Mouse (Mus musculus) intestine, embryonic 14.5 days (tissue): ENCODE measurements around the gene Rasal1. TPM values are rescaled to one million over a fixed set of nuclear protein-coding genes. Genes with fewer than 3 reads are reported as not detected.

Experiments used
- ATAC-seq: fragments of 200-750 bp; cut with Nextera tagmentation; replicated peaks from 2 replicates; pipeline ENCODE4 v1.8.0; 2017; ENCODE audit warnings: low read depth, moderate number of reproducible peaks, moderate TSS enrichment, moderate library complexity; ENCODE audit not compliant: low FRiP score, low TSS enrichment
- DNase-seq: peaks from one replicate; pipeline ENCODE4 v3.0.0-alpha.2; 2018; ENCODE audit warnings: low spot score
- H3K27ac ChIP-seq: fragments of 300-500 bp; sonication (generic); 2 replicates; pipeline ENCODE4 v1.5.1; 2014; ENCODE audit warnings: low read depth, mild to moderate bottlenecking, control low read depth
- H3K27me3 ChIP-seq: fragments of 300-500 bp; sonication (generic); replicated peaks from 2 replicates; pipeline ENCODE4 v1.6.1; 2014; ENCODE audit warnings: low read length, control low read depth; ENCODE audit not compliant: control insufficient read depth, insufficient read depth
- H3K36me3 ChIP-seq: fragments of 300-500 bp; sonication (generic); 2 replicates; pipeline ENCODE4 v1.6.1; 2014; ENCODE audit warnings: low read length, control low read depth; ENCODE audit not compliant: control insufficient read depth, insufficient read depth
- H3K4me1 ChIP-seq: fragments of 300-500 bp; sonication (generic); replicated peaks from 2 replicates; pipeline ENCODE4 v1.6.1; 2014; ENCODE audit warnings: low read length, control low read depth, mixed read lengths; ENCODE audit not compliant: control insufficient read depth, insufficient read depth
- H3K4me2 ChIP-seq: fragments of 300-500 bp; sonication (generic); 2 replicates; pipeline ENCODE4 v1.6.1; 2014; ENCODE audit warnings: low read length
- H3K4me3 ChIP-seq: fragments of 300-500 bp; sonication (generic); 2 replicates; pipeline ENCODE4 v1.5.1; 2014; ENCODE audit warnings: low read depth, low read length, control low read depth, mixed read lengths
- H3K9ac ChIP-seq: fragments of 300-500 bp; sonication (generic); 2 replicates; pipeline ENCODE4 v1.6.1; 2014; ENCODE audit warnings: mild to moderate bottlenecking, low read length
- H3K9me3 ChIP-seq: fragments of 300-500 bp; sonication (generic); 2 replicates; pipeline ENCODE4 v1.6.1; 2016; ENCODE audit warnings: low read length, control low read depth; ENCODE audit not compliant: control insufficient read depth
- WGBS: fragments of 180-500 bp; shearing (Covaris S2); extraction: QIAGEN DNeasy Blood & Tissue Kit; methylation state at CpG from one replicate; pipeline ENCODE4 v1.1.7; 2014; 5-methylcytosine and 5-hydroxymethylcytosine counted together
- polyA plus RNA-seq: library from polyadenylated mRNA; unstranded; fragments of >200 nt; fragmentation: Nextera tagmentation; extraction: Ambion mirVana; gene quantifications from 2 replicates; pipeline ENCODE4 v1.2.1, GENCODE M21; 2014

The Rasal1 gene
- polyA plus RNA-seq, 1 experiment from 2014 or later = 0.50 TPM

- H3K27ac ChIP-seq = no peak overlapping the region
- H3K27me3 ChIP-seq = no peaks in the 10 kb centered on the region; the same call in 1 of the 2 replicates
- no peak overlapping the region for H3K4me2 ChIP-seq
- WGBS = 92% methylated on average over 15 of the region's 15 CpGs
- H3K4me1 ChIP-seq = no peaks in the 10 kb centered on the region
- DNase-seq (no peak), ATAC-seq (no peak)
- H3K36me3 ChIP-seq = peaks cover 51% of the 10 kb centered on the region
- 0 out of 2 replicates have a peak, but pooled peaks cover 5% of the 10 kb centered on the region for H3K9me3 ChIP-seq
- no peak overlapping the region for H3K9ac ChIP-seq
- H3K4me3 ChIP-seq = no peak overlapping the region
These were observed 20.9 kb upstream of the Rasal1 start for GRCm38 (mm10) chr5:120627515-120628300.

- H3K9me3 ChIP-seq = 0 out of 2 replicates have a peak, but pooled peaks cover 5% of the 10 kb centered on the region
- no peak overlapping the region for H3K4me2 ChIP-seq
- no peaks in the 10 kb centered on the region; the same call in 1 of the 2 replicates for H3K27me3 ChIP-seq
- H3K4me1 ChIP-seq = no peaks in the 10 kb centered on the region
- no peak overlapping the region for H3K9ac ChIP-seq
- DNase-seq = no peak
- peaks cover 42% of the 10 kb centered on the region for H3K36me3 ChIP-seq
- WGBS = 61% methylated on average over 7 of the region's 7 CpGs
- ATAC-seq = no peak
- no peak overlapping the region for H3K27ac ChIP-seq
- no peak overlapping the region for H3K4me3 ChIP-seq
These were observed 20.0 kb upstream of the Rasal1 start for GRCm38 (mm10) chr5:120628624-120629023.

- H3K27ac ChIP-seq = no peak overlapping the region
- peak overlapping the region; percentile 30 for H3K4me2 ChIP-seq
- no peak overlapping the region for H3K9ac ChIP-seq
- 6% methylated on average over 29 of the region's 29 CpGs for WGBS
- ATAC-seq (no peak), DNase-seq (no peak)
- peaks cover 17% of the 10 kb centered on the region for H3K36me3 ChIP-seq
- no peaks in the 10 kb centered on the region; the same call in 1 of the 2 replicates for H3K27me3 ChIP-seq
- 0 out of 2 replicates have a peak, but pooled peaks cover 5% of the 10 kb centered on the region for H3K9me3 ChIP-seq
- no peak overlapping the region for H3K4me3 ChIP-seq
- H3K4me1 ChIP-seq = no peaks in the 10 kb centered on the region
These were observed 17.5 kb upstream of the Rasal1 start for GRCm38 (mm10) chr5:120631128-120631527.

- Histone ChIP-seq H3K9ac (no peak overlapping the region), H3K4me3 (no peak overlapping the region), H3K4me1 (no peaks in the 10 kb centered on the region), H3K36me3 (peaks cover 11% of the 10 kb centered on the region), H3K27ac (no peak overlapping the region), H3K4me2 (no peak overlapping the region), H3K9me3 (0 out of 2 replicates have a peak, but pooled peaks cover 5% of the 10 kb centered on the region), H3K27me3 (no peaks in the 10 kb centered on the region; the same call in 1 of the 2 replicates)
- WGBS = 84% methylated on average over 5 of the region's 5 CpGs
- DNase-seq (no peak), ATAC-seq (no peak)
These were observed 16.7 kb upstream of the Rasal1 start for GRCm38 (mm10) chr5:120631892-120632291.

GRCm38 (mm10) chr5:120634131-120634530, 14.5 kb upstream of the Rasal1 start, which contains the start of gene Cfap73:
Gene Cfap73, minus strand, starts transcription at chr5:120634235.
- no peak within 1 kb of the TSS for H3K9ac ChIP-seq
- no peaks in the 10 kb centered on the region for H3K36me3 ChIP-seq
- ATAC-seq (no peak), DNase-seq (no peak)
- H3K4me3 ChIP-seq = no peak within 1 kb of the TSS
- no peak within 1 kb of the TSS for H3K4me2 ChIP-seq
- H3K27me3 ChIP-seq = no peaks in the 10 kb centered on the region; the same call in 1 of the 2 replicates
- H3K9me3 ChIP-seq = 0 out of 2 replicates have a peak, but pooled peaks cover 5% of the 10 kb centered on the region
- 46% methylated on average over 9 of the region's 9 CpGs for WGBS
- H3K27ac ChIP-seq = no peak within 1 kb of the TSS
- no peaks in the 10 kb centered on the region for H3K4me1 ChIP-seq

GRCm38 (mm10) chr5:120634860-120635259, 13.8 kb upstream of the Rasal1 start:
- DNase-seq = no peak
- Histone ChIP-seq H3K27me3 (no peaks in the 10 kb centered on the region; the same call in 1 of the 2 replicates), H3K4me2 (no peak overlapping the region), H3K9me3 (0 out of 2 replicates have a peak, but pooled peaks cover 5% of the 10 kb centered on the region), H3K36me3 (no peaks in the 10 kb centered on the region), H3K4me1 (no peaks in the 10 kb centered on the region), H3K4me3 (no peak overlapping the region), H3K27ac (no peak overlapping the region), H3K9ac (no peak overlapping the region)
- ATAC-seq = no peak
- 38% methylated on average over 5 of the region's 5 CpGs for WGBS

- Histone ChIP-seq H3K4me3 (no peak overlapping the region), H3K27me3 (no peaks in the 10 kb centered on the region; the same call in 1 of the 2 replicates), H3K4me1 (no peaks in the 10 kb centered on the region), H3K9me3 (0 out of 2 replicates have a peak, but pooled peaks cover 5% of the 10 kb centered on the region), H3K36me3 (no peaks in the 10 kb centered on the region), H3K9ac (no peak overlapping the region), H3K4me2 (no peak overlapping the region), H3K27ac (no peak overlapping the region)
- no peak for DNase-seq
- no peak for ATAC-seq
- 76% methylated on average over 5 of the region's 5 CpGs for WGBS
These were observed 13.0 kb upstream of the Rasal1 start for GRCm38 (mm10) chr5:120635633-120636032.

GRCm38 (mm10) chr5:120640094-120640493, 8.5 kb upstream of the Rasal1 start:
- WGBS = 89% methylated on average over 7 of the region's 7 CpGs
- Histone ChIP-seq H3K27me3 (no peaks in the 10 kb centered on the region), H3K36me3 (no peaks in the 10 kb centered on the region), H3K4me3 (no peak overlapping the region), H3K9ac (no peak overlapping the region), H3K4me2 (no peak overlapping the region), H3K4me1 (no peaks in the 10 kb centered on the region), H3K27ac (no peak overlapping the region), H3K9me3 (no peaks in the 10 kb centered on the region)
- ATAC-seq = no peak
- DNase-seq = no peak
